Mouse (Mus musculus) brain, embryonic 14.5 days (tissue): ENCODE measurements around the gene Pld3.

ENCODE experiments used
- CTCF ChIP-seq: fragments of 200-500 bp; IDR thresholded peaks from 2 replicates; pipeline ENCODE4 v1.5.1; 2012; ENCODE audit warnings: inconsistent platforms, mild to moderate bottlenecking, moderate library complexity, borderline replicate concordance; ENCODE audit not compliant: insufficient read depth, insufficient read length; ENCODE audit errors: extremely low read depth
- POLR2A ChIP-seq: fragments of 200-500 bp; IDR thresholded peaks from 2 replicates; pipeline ENCODE4 v1.6.1; 2012; ENCODE audit warnings: mild to moderate bottlenecking, inconsistent platforms, borderline replicate concordance; ENCODE audit not compliant: poor library complexity, insufficient read depth, insufficient read length, severe bottlenecking; ENCODE audit errors: extremely low read depth

- no peak for TF ChIP-seq CTCF
- TF ChIP-seq POLR2A = no peak
Observed at GRCm38 (mm10) chr7:27491856-27492255, 61.2 kb downstream of the Pld3 start.
